Mouse (Mus musculus): ENCODE measurements at regions not wholly inside any gene's neighbourhood (a gene's known extent, or its start where the extent isn't known, plus 50 kb on each side); places are given as distances from the start of the nearest gene placed in this dataset.

DNA sequence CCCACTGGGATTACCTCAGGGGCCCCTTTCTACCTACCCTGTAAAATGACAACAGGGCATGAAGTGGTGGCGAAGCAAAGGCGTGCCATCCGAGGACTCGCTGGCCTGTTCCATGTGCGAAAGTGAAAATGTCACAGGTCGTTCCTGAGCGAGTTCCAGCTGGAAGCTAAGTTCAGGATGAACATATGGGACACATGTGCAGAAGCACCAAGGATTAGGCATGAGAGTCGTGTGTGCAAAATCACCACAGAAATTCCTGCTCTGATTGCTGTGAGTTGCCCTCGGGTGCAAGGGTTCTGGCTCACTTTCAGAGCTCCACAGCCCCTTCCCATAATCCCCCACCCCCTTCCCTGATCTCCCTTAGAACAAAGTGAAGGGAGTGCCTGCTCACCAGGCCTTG lies 147.6 kb upstream of the Nfe2l3 start:
- no peak for TF ChIP-seq CTCF (IDR thresholded peaks at IDR 0.05; ENCODE audit: low read depth)
- ATAC-seq (replicated peaks; ENCODE audit: low FRiP score, low read depth): no peak

DNA sequence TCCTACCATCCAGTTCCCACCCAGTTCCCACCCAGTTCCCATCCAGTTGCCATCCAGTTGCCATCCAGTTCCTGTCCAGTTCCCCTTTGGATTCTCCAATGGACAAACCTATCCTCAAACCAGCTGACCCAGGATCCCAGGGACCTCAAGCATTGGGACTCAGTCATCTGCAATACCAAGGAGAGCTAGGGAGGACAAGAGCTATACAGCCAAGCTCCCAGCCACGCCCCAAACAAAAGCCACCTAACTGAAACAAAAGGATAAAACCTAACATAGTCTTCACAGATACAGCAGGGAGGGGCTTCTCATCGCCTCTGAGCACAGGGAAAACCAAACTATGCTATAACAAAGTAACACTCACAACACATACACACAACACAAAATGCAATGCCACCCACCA lies 145.6 kb upstream of the Nfe2l3 start:
- no peaks in the 10 kb centered on the region for H3K4me1 ChIP-seq (replicated peaks; ENCODE audit: insufficient read depth, low read length)
- no peak overlapping the region for H3K4me2 ChIP-seq (ENCODE audit: low read length)
- no peak for ATAC-seq (replicated peaks; ENCODE audit: low FRiP score, low read depth)
- DNase-seq (ENCODE audit: low spot score): no peak
- no peak for TF ChIP-seq CTCF (IDR thresholded peaks at IDR 0.05; ENCODE audit: low read depth)
- H3K27ac ChIP-seq: no peak overlapping the region
- WGBS: 80% methylated on average over 2 of the region's 2 CpGs
- no peak overlapping the region for H3K4me3 ChIP-seq (replicated peaks; ENCODE audit: low read depth, low read length)
- no peaks in the 10 kb centered on the region for H3K27me3 ChIP-seq (ENCODE audit: insufficient read depth, low read length)
- H3K9ac ChIP-seq (ENCODE audit: low read depth, low read length): no peak overlapping the region
- no peaks in the 10 kb centered on the region for H3K36me3 ChIP-seq (ENCODE audit: insufficient read depth, low read length)
- H3K9me3 ChIP-seq (replicated peaks; ENCODE audit: low read length): no peaks in the 10 kb centered on the region

More for the DNA sequence above, 147.6 kb upstream of the Nfe2l3 start:
- no peak overlapping the region for H3K4me3 ChIP-seq (replicated peaks; ENCODE audit: low read depth, low read length)
- H3K27me3 ChIP-seq (ENCODE audit: insufficient read depth, low read length): no peaks in the 10 kb centered on the region
- no peak for DNase-seq (ENCODE audit: low spot score)
- H3K4me1 ChIP-seq (replicated peaks; ENCODE audit: insufficient read depth, low read length): no peaks in the 10 kb centered on the region
- H3K9ac ChIP-seq (ENCODE audit: low read depth, low read length): no peak overlapping the region
- H3K27ac ChIP-seq: no peak overlapping the region
- H3K9me3 ChIP-seq (replicated peaks; ENCODE audit: low read length): no peaks in the 10 kb centered on the region
- no peak overlapping the region for H3K4me2 ChIP-seq (ENCODE audit: low read length)
- H3K36me3 ChIP-seq (ENCODE audit: insufficient read depth, low read length): no peaks in the 10 kb centered on the region
- WGBS: 79% methylated on average over 9 of the region's 9 CpGs

DNA sequence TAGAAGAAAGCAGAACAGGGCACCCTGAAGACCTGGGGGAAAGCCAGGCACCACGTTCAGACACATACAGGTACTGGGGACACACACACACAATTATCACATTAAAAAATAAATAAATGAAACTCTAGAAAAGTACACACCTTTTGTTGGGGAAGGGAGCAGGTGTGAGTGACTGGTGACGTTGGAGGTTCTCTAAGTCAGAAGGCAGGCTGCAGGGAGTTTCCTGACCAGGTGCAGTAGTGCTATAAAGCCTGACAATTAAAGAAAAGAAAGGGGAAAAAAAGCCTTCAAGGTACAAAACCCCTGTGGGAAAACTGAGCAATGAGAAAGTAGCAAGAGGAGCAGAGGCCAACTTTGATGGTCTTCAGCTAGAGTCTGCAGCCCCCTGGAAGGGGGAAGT lies 145.1 kb upstream of the Nfe2l3 start:
- no peaks in the 10 kb centered on the region for H3K9me3 ChIP-seq (replicated peaks; ENCODE audit: low read length)
- no peak overlapping the region for H3K4me2 ChIP-seq (ENCODE audit: low read length)
- no peak for DNase-seq (ENCODE audit: low spot score)
- no peaks in the 10 kb centered on the region for H3K27me3 ChIP-seq (ENCODE audit: insufficient read depth, low read length)
- H3K4me1 ChIP-seq (replicated peaks; ENCODE audit: insufficient read depth, low read length): no peaks in the 10 kb centered on the region
- no peak overlapping the region for H3K9ac ChIP-seq (ENCODE audit: low read depth, low read length)
- H3K27ac ChIP-seq: no peak overlapping the region
- no peak for TF ChIP-seq CTCF (IDR thresholded peaks at IDR 0.05; ENCODE audit: low read depth)
- WGBS: 56% methylated on average over 2 of the region's 2 CpGs
- ATAC-seq (replicated peaks; ENCODE audit: low FRiP score, low read depth): no peak
- H3K36me3 ChIP-seq (ENCODE audit: insufficient read depth, low read length): no peaks in the 10 kb centered on the region
- H3K4me3 ChIP-seq (replicated peaks; ENCODE audit: low read depth, low read length): no peak overlapping the region

DNA sequence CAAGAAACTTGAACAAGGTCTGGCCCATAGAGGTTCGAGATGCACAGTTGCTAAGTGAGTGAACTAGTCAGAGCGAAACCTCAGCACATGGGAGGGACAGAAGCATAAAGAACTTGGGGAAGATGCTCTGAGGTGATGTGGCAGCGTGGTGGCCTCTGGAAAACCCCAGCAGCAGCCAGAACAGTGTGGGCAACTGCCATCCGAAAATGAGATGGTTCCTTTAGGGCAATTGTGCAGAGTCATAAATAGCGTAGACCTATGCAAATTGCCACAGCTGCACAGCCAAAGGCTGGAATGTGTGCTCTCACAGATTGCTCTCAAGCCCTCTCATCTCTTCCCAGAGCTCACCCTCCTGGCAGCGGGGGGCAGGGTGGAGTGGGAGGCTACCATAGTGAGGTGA lies 144.7 kb upstream of the Nfe2l3 start:
- ATAC-seq (replicated peaks; ENCODE audit: low FRiP score, low read depth) (no peak), DNase-seq (ENCODE audit: low spot score) (no peak)
- no peak for TF ChIP-seq CTCF (IDR thresholded peaks at IDR 0.05; ENCODE audit: low read depth)
- WGBS: 54% methylated on average over 6 of the region's 6 CpGs
- no peaks in the 10 kb centered on the region for H3K4me1 ChIP-seq (replicated peaks; ENCODE audit: insufficient read depth, low read length)
- H3K4me3 ChIP-seq (replicated peaks; ENCODE audit: low read depth, low read length): no peak overlapping the region
- no peak overlapping the region for H3K4me2 ChIP-seq (ENCODE audit: low read length)
- H3K36me3 ChIP-seq (ENCODE audit: insufficient read depth, low read length): no peaks in the 10 kb centered on the region
- no peak overlapping the region for H3K27ac ChIP-seq
- no peaks in the 10 kb centered on the region for H3K27me3 ChIP-seq (ENCODE audit: insufficient read depth, low read length)
- no peak overlapping the region for H3K9ac ChIP-seq (ENCODE audit: low read depth, low read length)
- H3K9me3 ChIP-seq (replicated peaks; ENCODE audit: low read length): no peaks in the 10 kb centered on the region

DNA sequence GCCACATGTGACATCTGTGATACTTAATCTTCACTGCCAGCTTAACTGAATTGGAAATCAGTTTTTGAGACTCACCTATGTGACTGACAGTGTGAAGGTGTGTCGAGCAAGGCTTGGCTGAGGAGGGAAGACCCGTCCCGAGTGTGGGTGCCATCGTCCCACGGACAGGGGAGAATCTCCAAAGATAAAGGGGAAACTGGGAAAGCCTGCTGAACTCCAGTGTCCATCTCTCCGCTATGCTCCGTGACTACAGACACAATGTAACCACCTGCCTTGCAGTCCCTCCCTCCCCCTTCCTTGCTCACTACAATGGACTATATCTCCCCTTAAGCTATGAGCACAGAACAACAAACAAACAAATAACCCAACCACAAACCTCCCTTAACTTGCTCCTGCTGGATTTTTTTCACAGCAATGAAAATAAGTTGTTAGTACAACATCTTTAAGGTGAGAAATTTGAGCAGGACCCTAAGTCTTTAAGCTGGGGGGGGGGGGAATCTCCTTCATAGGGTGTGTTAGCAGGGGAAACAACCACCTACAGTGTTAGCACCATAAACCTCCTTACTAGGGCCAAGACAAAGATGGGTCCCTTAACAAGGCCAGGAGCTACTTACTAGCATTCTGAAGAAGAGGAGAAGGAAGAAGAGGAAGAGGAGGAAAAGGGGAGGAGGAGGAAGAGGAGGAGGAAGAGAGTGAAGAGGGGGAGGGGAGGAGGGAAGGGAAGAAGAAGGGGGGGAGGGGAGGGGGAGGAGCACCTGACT lies 144.0 kb upstream of the Nfe2l3 start:
- no peaks in the 10 kb centered on the region for H3K36me3 ChIP-seq (ENCODE audit: insufficient read depth, low read length)
- no peak overlapping the region for H3K9ac ChIP-seq (ENCODE audit: low read depth, low read length)
- H3K4me2 ChIP-seq (ENCODE audit: low read length): no peak overlapping the region
- no peaks in the 10 kb centered on the region for H3K4me1 ChIP-seq (replicated peaks; ENCODE audit: insufficient read depth, low read length)
- 75% methylated on average over 7 of the region's 7 CpGs for WGBS
- H3K27ac ChIP-seq: no peak overlapping the region
- H3K27me3 ChIP-seq (ENCODE audit: insufficient read depth, low read length): no peaks in the 10 kb centered on the region
- ATAC-seq (replicated peaks; ENCODE audit: low FRiP score, low read depth) (no peak), DNase-seq (ENCODE audit: low spot score) (no peak)
- no peak overlapping the region for H3K4me3 ChIP-seq (replicated peaks; ENCODE audit: low read depth, low read length)
- TF ChIP-seq CTCF (IDR thresholded peaks at IDR 0.05; ENCODE audit: low read depth): no peak
- H3K9me3 ChIP-seq (replicated peaks; ENCODE audit: low read length): no peaks in the 10 kb centered on the region

DNA sequence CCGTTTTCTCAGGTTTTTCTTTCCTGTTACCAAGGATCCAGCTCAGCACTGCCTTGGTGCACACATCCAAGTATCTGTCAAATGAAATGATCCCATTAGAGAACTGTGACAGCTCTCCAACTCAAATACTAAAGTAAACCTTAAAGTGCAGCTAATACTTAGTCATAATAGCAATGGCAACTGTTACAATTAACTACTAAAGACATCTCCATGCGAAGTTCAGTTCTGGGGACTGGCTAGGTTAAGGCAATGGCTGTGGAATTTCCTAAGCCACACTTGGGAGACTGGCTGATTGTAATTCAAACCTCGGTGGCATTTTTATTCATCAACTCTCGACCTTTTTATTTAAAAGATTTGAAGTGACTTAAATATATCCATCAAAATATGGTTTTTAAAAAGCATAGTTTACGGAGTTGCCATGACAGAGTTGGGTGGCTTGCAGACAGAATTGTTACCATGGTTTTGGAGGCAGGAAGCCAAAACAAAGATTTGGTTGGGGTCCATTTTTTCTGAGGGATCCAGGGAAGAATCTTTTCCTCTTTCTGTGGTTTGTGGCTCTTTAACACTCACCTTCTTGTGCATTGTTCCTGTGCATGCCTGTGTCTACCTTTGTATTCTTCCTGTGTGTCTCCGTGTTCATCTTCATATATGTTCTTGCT lies 143.3 kb upstream of the Nfe2l3 start:
- peak; percentile 16 for DNase-seq (ENCODE audit: low spot score)
- TF ChIP-seq CTCF (IDR thresholded peaks at IDR 0.05; ENCODE audit: low read depth): no peak
- no peak for ATAC-seq (replicated peaks; ENCODE audit: low FRiP score, low read depth)
- H3K4me2 ChIP-seq (ENCODE audit: low read length): no peak overlapping the region
- H3K36me3 ChIP-seq (ENCODE audit: insufficient read depth, low read length): no peaks in the 10 kb centered on the region
- H3K4me1 ChIP-seq (replicated peaks; ENCODE audit: insufficient read depth, low read length): no peaks in the 10 kb centered on the region
- no peaks in the 10 kb centered on the region for H3K9me3 ChIP-seq (replicated peaks; ENCODE audit: low read length)
- H3K9ac ChIP-seq (ENCODE audit: low read depth, low read length): no peak overlapping the region
- H3K27me3 ChIP-seq (ENCODE audit: insufficient read depth, low read length): no peaks in the 10 kb centered on the region
- whole genome bisulfite sequencing: 63% methylated on average over 6 of the region's 6 CpGs
- H3K27ac ChIP-seq: no peak overlapping the region
- no peak overlapping the region for H3K4me3 ChIP-seq (replicated peaks; ENCODE audit: low read depth, low read length)
